Mouse (Mus musculus): Measurements from ENCODE around the gene Hoxd9.

- TF ChIP-seq FLI1 (IDR thresholded peaks at IDR 0.05; ENCODE audit: low read length) (no peak), GATA1 (IDR thresholded peaks at IDR 0.05; ENCODE audit: borderline replicate concordance, low read length) (no peak)
Measured at GRCm38 (mm10) chr2:74741252-74741978, 43.9 kb downstream of the Hoxd9 start.

All from megakaryocyte, embryonic 14.5 days (primary cell).